Mouse (Mus musculus) forebrain, embryonic 12.5 days (tissue): Measurements from ENCODE around the gene Gstt4. TPM values are rescaled to one million over a fixed set of nuclear protein-coding genes. Genes with fewer than 3 reads are reported as not detected.
A peak's percentile ranks its signal among the peaks of the same experiment; 100 is the strongest.
"Not testable (repeated sequence)": the region's sequence is repeated elsewhere in the genome, so short reads cannot be mapped to it uniquely, and the experiment has no call there.

ENCODE experiments used
- ATAC-seq: fragments of 200-750 bp; cut with Nextera tagmentation; 2 replicates; pipeline ENCODE4 v1.8.0; 2017; ENCODE audit warnings: moderate TSS enrichment; ENCODE audit not compliant: low FRiP score
- H3K27ac ChIP-seq: fragments of 300-500 bp; sonication (generic); 2 replicates; pipeline ENCODE4 v1.5.1; 2016; ENCODE audit warnings: mild to moderate bottlenecking
- H3K27me3 ChIP-seq: fragments of 300-500 bp; sonication (generic); 2 replicates; pipeline ENCODE4 v1.6.1; 2016; ENCODE audit warnings: mild to moderate bottlenecking
- H3K36me3 ChIP-seq: fragments of 300-500 bp; sonication (generic); replicated peaks from 2 replicates; pipeline ENCODE4 v1.6.1; 2016; ENCODE audit warnings: mild to moderate bottlenecking
- H3K4me1 ChIP-seq: fragments of 300-500 bp; sonication (generic); 2 replicates; pipeline ENCODE4 v1.6.1; 2016
- H3K4me2 ChIP-seq: fragments of 300-500 bp; sonication (generic); 2 replicates; pipeline ENCODE4 v1.6.1; 2016; ENCODE audit warnings: mild to moderate bottlenecking, moderate library complexity
- H3K4me3 ChIP-seq: fragments of 300-500 bp; sonication (generic); replicated peaks from 2 replicates; pipeline ENCODE4 v1.5.1; 2016; ENCODE audit warnings: mild to moderate bottlenecking
- H3K9ac ChIP-seq: fragments of 300-500 bp; sonication (generic); 2 replicates; pipeline ENCODE4 v1.6.1; 2016; ENCODE audit warnings: mild to moderate bottlenecking
- H3K9me3 ChIP-seq: fragments of 300-500 bp; sonication (generic); 2 replicates; pipeline ENCODE4 v1.6.1; 2016
- WGBS: fragments of 180-500 bp; shearing (Covaris S2); methylation state at CpG from one replicate; pipeline ENCODE4 v1.1.7; 2016; 5-methylcytosine and 5-hydroxymethylcytosine counted together
- polyA plus RNA-seq: library from polyadenylated mRNA; unstranded; fragments of >200 nt; fragmentation: Nextera tagmentation; extraction: Ambion mirVana; gene quantifications from 2 replicates; pipeline ENCODE4 v1.2.1, GENCODE M21; 2016

Gstt4 gene
- polyA plus RNA-seq, 1 experiment from 2014 or later: not detected

DNA sequence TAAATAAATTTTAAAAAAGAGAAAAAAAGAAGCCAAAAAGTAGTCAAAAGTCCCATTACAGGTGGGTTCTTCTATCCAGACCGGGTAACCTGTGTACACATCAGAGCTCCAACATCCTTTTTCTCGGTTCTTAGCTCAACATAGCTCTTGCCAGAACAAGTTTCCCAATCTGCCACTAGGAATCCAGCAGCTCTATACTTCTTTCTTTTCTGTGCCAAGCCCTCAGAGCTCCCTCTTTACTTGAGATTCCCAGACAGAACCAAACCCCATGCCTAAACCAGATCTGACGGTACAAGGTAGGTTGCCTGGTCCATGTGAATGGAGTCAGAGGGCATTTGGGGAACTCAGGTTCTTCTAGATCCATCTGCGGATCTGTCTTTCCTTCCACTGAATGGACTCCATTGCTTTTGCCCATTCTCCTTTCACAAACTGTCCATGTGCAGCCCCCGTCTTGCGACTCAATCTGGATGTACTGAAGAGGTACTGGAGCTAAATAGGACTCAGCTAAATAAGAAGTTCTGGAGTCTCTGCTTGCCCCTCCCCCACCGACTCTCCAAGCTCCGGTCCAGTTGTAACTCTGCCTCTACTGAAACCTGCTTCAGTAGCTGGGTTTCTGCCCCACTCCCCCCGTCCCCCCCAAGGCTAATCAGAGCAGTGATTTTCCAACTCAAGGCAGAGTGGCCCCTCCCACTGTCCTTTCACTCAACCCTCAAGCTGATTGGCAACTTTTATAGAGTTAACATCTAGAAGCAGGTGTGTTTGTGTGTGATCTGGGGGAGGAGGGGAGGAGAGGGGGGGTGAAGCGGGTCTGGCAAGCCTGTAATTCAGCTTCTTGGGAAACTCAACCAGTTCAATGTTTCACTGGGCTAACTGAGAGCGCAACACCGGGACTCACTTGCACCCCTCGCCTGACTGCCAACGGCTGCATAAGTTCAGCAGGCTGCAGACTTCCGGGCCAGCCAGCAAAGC lies 42.9 kb downstream of the Gstt4 start:
- H3K4me1 ChIP-seq: peaks cover 18% of the 10 kb centered on the region
- H3K36me3 ChIP-seq: no peaks in the 10 kb centered on the region
- H3K4me2 ChIP-seq: no peak overlapping the region; the same call in 1 of the 2 replicates
- H3K9ac ChIP-seq: no peak overlapping the region
- no peaks in the 10 kb centered on the region for H3K9me3 ChIP-seq
- no peak overlapping the region for H3K27ac ChIP-seq
- 41% methylated on average over 15 of the region's 15 CpGs for WGBS
- H3K4me3 ChIP-seq: no peak overlapping the region
- ATAC-seq: no peak
- H3K27me3 ChIP-seq: peaks cover 61% of the 10 kb centered on the region

DNA sequence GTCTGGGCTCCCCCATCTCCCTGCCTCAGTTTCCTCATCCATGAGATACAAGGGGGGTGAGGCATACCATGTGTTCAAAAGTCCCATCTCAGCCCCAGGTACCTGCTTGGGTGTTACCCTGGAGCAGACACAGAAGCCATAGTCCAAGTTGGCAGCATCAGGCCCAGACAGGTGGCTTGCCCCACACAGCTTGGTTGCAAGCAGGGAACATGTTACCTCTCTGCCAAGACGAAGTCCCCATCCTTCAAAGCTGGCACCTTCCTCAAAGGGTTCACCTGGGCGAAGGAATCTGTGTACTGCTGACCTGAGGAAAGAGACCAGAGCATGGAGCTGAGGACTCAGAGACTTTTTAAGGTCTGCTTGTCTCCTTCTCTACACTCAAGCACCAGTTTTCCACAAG lies 44.5 kb downstream of the Gstt4 start:
- H3K27ac ChIP-seq: no peak overlapping the region
- H3K9ac ChIP-seq: no peak overlapping the region
- H3K27me3 ChIP-seq: peaks cover 56% of the 10 kb centered on the region
- 85% methylated on average over 2 of the region's 2 CpGs for WGBS
- peaks cover 22% of the 10 kb centered on the region for H3K4me1 ChIP-seq
- no peak overlapping the region for H3K4me3 ChIP-seq
- ATAC-seq: no peak
- H3K36me3 ChIP-seq: no peaks in the 10 kb centered on the region
- H3K9me3 ChIP-seq: no peaks in the 10 kb centered on the region
- no peak overlapping the region for H3K4me2 ChIP-seq

DNA sequence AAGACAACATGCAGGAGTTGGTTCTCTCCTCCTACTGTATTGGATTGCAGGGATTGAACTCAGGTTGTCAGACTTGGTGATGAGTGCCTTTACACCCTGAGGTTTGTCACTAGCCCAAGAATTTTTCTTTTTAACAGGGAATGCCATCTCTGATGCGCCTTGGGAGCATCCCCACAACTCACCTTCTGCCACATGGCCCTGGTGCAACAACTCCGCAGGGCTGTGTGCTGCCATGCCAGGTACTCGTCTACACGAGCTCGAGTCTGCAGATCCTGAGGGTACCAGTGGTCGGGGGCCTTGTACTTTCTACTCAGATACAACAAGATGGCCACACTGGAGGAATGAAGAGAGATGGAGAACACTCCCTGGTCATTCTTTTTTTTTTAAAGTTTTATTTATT lies 45.8 kb downstream of the Gstt4 start:
- Histone ChIP-seq H3K4me1 (peaks cover 32% of the 10 kb centered on the region), H3K36me3 (no peaks in the 10 kb centered on the region), H3K9ac (no peak overlapping the region), H3K27me3 (peaks cover 45% of the 10 kb centered on the region), H3K9me3 (no peaks in the 10 kb centered on the region), H3K4me2 (no peak overlapping the region), H3K27ac (no peak overlapping the region), H3K4me3 (no peak overlapping the region)
- no peak for ATAC-seq
- 86% methylated on average over 6 of the region's 6 CpGs for WGBS

DNA sequence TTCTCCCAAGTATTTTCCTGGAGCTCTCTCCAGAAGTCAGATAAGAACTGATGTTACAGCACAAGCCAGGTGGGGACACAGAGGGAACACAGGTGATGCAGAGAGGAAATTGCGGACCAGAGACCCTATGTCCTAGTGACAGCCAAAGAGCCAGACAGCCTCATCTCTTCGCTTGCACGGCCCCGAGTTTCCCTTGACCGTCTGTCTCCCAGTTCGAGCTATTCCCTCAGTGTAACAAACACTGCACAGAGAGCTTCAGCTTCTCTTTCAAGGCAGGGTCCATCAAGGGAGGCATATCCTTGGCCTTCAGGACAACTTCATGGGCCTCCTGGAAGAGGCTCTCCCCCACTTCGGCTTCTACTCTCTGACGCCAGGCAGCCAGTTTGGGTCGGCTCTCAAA lies 47.8 kb downstream of the Gstt4 start:
- no peak for ATAC-seq
- H3K4me2 ChIP-seq: no peak overlapping the region
- H3K9me3 ChIP-seq: no peaks in the 10 kb centered on the region
- H3K4me3 ChIP-seq: no peak overlapping the region
- 91% methylated on average over 9 of the region's 9 CpGs for WGBS
- H3K36me3 ChIP-seq: no peaks in the 10 kb centered on the region
- H3K27ac ChIP-seq: no peak overlapping the region
- peaks cover 15% of the 10 kb centered on the region for H3K4me1 ChIP-seq
- H3K27me3 ChIP-seq: peaks cover 28% of the 10 kb centered on the region
- no peak overlapping the region for H3K9ac ChIP-seq

DNA sequence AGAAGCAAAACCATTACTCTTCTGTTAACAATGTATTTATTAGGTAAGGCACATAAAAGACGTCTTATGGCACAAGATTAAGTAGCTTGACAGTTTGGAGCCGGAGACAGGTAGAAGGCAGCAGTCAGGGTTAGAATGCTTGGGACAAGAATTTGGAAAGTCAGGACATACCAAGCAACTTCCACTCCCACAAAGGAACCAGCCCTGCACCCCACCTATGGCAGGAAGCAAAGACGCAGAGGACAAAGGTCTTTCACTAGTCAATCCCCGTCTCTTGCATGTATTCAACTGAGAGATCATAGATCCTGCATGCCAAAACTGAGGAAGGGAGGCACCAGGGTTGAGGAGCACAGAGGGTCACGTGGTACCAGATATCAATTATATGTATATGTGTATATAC lies 48.2 kb downstream of the Gstt4 start:
- Histone ChIP-seq H3K27ac (no peak overlapping the region), H3K36me3 (no peaks in the 10 kb centered on the region), H3K9me3 (no peaks in the 10 kb centered on the region), H3K4me3 (no peak overlapping the region), H3K4me1 (peaks cover 14% of the 10 kb centered on the region), H3K4me2 (no peak overlapping the region), H3K9ac (no peak overlapping the region), H3K27me3 (peaks cover 23% of the 10 kb centered on the region)
- WGBS: 92% methylated on average over 5 of the region's 5 CpGs
- no peak for ATAC-seq

DNA sequence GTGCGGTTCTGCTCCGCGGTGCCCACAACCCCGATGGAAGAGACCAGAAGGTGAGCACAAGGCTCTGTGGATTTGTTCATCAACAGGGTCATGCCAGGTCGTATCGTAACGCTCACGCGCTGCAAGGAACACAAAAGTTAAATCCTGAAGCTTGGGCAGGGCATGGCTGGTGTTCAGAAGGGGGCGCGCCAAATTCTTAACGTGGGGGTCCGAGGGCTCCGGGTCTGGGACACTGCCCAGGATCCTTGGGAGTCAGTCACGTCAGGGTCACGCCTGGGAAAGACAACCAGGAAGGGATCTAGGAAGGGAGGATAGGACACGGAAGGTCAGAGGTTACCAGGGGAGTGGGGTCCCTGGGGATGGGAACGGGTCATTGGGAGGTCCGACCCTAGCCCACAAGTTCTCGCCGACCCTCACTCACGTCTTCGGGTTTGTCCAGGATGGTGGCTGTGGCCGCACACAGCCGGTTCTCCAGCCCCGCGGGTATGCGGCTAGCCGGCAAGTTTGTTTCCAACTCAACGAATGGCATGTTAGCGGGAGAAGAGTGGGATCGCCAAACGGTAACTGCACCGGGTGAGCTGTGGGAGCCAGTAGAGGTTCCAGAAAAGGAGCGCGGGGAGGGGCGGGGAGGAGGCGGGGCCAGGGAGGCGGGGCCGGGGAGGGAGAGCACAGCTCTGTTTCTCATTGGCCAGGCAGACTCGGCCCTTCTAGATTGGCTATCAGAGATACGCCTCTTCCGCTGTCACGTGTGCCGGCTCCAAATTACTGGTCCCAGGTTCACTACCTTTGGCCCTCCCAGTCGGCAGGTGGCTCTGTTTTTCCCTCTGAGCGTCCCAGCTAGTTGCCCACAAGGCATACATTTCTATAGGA lies 49.3 kb downstream of the Gstt4 start, which contains the start of gene Ddt:
Gene Ddt (minus strand): TSS at position 620 of the 870 bp plus-strand sequence.
- peak; percentile 98 for ATAC-seq
- Histone ChIP-seq H3K4me1 (peaks cover 14% of the 10 kb centered on the region), H3K9me3 (no peaks in the 10 kb centered on the region), H3K27me3 (peaks cover 14% of the 10 kb centered on the region), H3K9ac (peak within 1 kb of the TSS; percentile 68), H3K27ac (no peak within 1 kb of the TSS), H3K4me2 (peak within 1 kb of the TSS; percentile 77), H3K36me3 (no peaks in the 10 kb centered on the region), H3K4me3 (peak within 1 kb of the TSS; percentile 66)
- WGBS: under 1% methylated on average over 47 of the region's 47 CpGs

DNA sequence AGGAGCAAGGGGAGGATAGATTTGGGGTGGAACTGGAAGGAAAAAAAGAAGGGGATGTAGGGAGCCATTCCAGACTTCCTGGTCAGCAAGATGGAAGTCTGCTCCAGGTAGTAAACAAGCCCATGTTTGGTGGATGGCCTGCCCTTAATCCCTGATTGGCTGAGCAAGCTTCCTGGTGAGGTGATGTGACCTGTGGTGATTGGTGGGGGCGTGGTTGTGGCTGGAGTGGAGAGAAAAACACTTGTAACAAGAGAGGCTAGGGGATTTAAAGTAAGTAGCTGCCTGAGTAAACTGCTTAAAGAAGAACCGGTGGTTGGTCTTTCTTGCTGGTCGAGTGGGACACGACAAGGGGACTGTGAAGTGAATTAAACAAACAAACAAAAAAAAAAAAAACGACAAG lies 54.6 kb downstream of the Gstt4 start:
- H3K36me3 ChIP-seq, H3K27ac ChIP-seq, ATAC-seq, H3K9me3 ChIP-seq, H3K27me3 ChIP-seq, H3K4me3 ChIP-seq, H3K9ac ChIP-seq, H3K4me2 ChIP-seq: not testable (repeated sequence)
- 29% methylated on average over 5 of the region's 5 CpGs for WGBS
- H3K4me1 ChIP-seq: peaks cover 20% of the 10 kb centered on the region

DNA sequence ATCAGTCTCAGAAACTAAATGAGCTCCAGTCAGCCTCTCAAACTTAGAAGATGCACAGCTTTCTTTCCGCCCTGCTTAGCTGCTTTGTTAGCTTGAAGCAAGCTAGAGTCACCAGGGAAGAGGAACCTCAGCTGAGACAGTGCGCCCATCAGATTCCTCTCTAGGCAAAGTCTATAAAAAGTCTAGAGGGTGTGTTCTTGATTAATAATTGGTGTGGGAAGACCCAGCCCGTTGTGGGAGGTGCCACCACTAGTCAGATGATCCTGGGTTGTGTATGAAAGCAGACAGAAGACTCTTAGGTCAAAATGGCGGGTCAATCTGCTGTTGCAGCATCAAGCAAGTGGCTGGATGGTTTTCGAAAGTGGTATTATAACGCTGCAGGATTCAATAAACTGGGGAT lies 55.5 kb downstream of the Gstt4 start:
- no peaks in the 10 kb centered on the region for H3K9me3 ChIP-seq
- ATAC-seq: no peak
- no peak overlapping the region for H3K4me3 ChIP-seq
- 86% methylated on average over 6 of the region's 6 CpGs for WGBS
- H3K36me3 ChIP-seq: no peaks in the 10 kb centered on the region
- no peak overlapping the region for H3K4me2 ChIP-seq
- H3K27ac ChIP-seq: no peak overlapping the region
- no peak overlapping the region for H3K9ac ChIP-seq
- no peaks in the 10 kb centered on the region for H3K27me3 ChIP-seq
- peaks cover 17% of the 10 kb centered on the region for H3K4me1 ChIP-seq

Other genes with a start within 250 kb of the Gstt4 start
- 0.74 and 0.90 TPM in 2 replicates for gene Ggt5, start 233.2 kb downstream of the Gstt4 start, polyA plus RNA-seq
- gene Susd2, start 178.5 kb downstream of the Gstt4 start, polyA plus RNA-seq: 1.6 TPM in 2 replicates
- 42.8 and 51.9 TPM in 2 replicates for gene Cabin1, start 58.2 kb downstream of the Gstt4 start, polyA plus RNA-seq
- 81.8 TPM in 2 replicates for gene Ddt, start 49.1 kb downstream of the Gstt4 start, polyA plus RNA-seq
- not detected in 2 replicates for gene Gm20441, start 41.6 kb downstream of the Gstt4 start, polyA plus RNA-seq
- gene Gstt3, start 41.1 kb downstream of the Gstt4 start, polyA plus RNA-seq: 1.5 and 2.1 TPM in 2 replicates
- gene Gstt1, start 24.0 kb downstream of the Gstt4 start, polyA plus RNA-seq: 4.9 and 6.3 TPM in 2 replicates
- 4.1 and 7.3 TPM in 2 replicates for gene Gstt2, start 14.9 kb upstream of the Gstt4 start, polyA plus RNA-seq
- 1,649 and 1,743 TPM in 2 replicates for gene Mif, start 37.7 kb upstream of the Gstt4 start, polyA plus RNA-seq
- 3.1 and 3.3 TPM in 2 replicates for gene Derl3, start 70.9 kb upstream of the Gstt4 start, polyA plus RNA-seq
- 303 and 310 TPM in 2 replicates for gene Smarcb1, start 99.1 kb upstream of the Gstt4 start, polyA plus RNA-seq
- gene Chchd10, start 110.6 kb upstream of the Gstt4 start, polyA plus RNA-seq: 7.6 and 7.8 TPM in 2 replicates
- gene Mmp11, start 114.0 kb upstream of the Gstt4 start, polyA plus RNA-seq: 31.3 and 33.3 TPM in 2 replicates
- gene Gm867, start 118.1 kb upstream of the Gstt4 start, polyA plus RNA-seq: 0.46 TPM in 1 of 2 replicates, not detected in the other
- gene Vpreb3, start 120.5 kb upstream of the Gstt4 start, polyA plus RNA-seq: not detected in 2 replicates
- gene Gm5134, start 132.0 kb upstream of the Gstt4 start, polyA plus RNA-seq: not detected in 2 replicates
- gene Zfp280b, start 210.1 kb upstream of the Gstt4 start, polyA plus RNA-seq: 26.1 and 26.7 TPM in 2 replicates